Mouse (Mus musculus) embryonic fibroblast, embryonic 13.5 days (primary cell): ENCODE data around the gene Olfr733. TPM values are rescaled to one million over a fixed set of nuclear protein-coding genes. Genes with fewer than 3 reads are reported as not detected.

Source experiments
- H3K27ac ChIP-seq: 2 replicates; pipeline ENCODE4 v1.5.1; 2012; ENCODE audit warnings: low read length, control low read depth, inconsistent platforms; ENCODE audit not compliant: insufficient read depth
- H3K4me1 ChIP-seq: 2 replicates; pipeline ENCODE4 v1.6.1; 2011; ENCODE audit warnings: low read length; ENCODE audit not compliant: control insufficient read depth, insufficient read depth
- H3K4me3 ChIP-seq: 2 replicates; pipeline ENCODE4 v1.5.1; 2011; ENCODE audit warnings: mild to moderate bottlenecking, control low read depth, low read length; ENCODE audit not compliant: insufficient read depth
- CTCF ChIP-seq: IDR thresholded peaks from 2 replicates; pipeline ENCODE4 v1.5.1; 2011; ENCODE audit warnings: mild to moderate bottlenecking, control low read depth, low read length, moderate library complexity, borderline replicate concordance; ENCODE audit not compliant: insufficient read depth
- POLR2A ChIP-seq: IDR thresholded peaks from 2 replicates; pipeline ENCODE4 v1.6.1; 2011; ENCODE audit warnings: low read depth, mild to moderate bottlenecking, control low read depth, low read length, moderate library complexity
- polyA plus RNA-seq: library from polyadenylated mRNA; stranded (reverse); fragments of >200 nt; gene quantifications from 2 replicates; pipeline ENCODE4 v1.2.4, GENCODE M21; 2011; ENCODE audit warnings: low read depth; ENCODE audit not compliant: missing spikeins, insufficient read length

Olfr733 gene
- not detected in 2 replicates for polyA plus RNA-seq

GRCm38 (mm10) chr14:50301422-50301821 lies at the start of gene Olfr733:
Olfr733 (minus strand) TSS chr14:50301522.
- TF ChIP-seq CTCF, result no peak
- Histone ChIP-seq H3K4me1 (no peaks in the 10 kb centered on the region), H3K27ac (no peak within 1 kb of the TSS), H3K4me3 (no peak within 1 kb of the TSS)

GRCm38 (mm10) chr14:50348796-50349195 lies 47.5 kb upstream of the Olfr733 start, which contains the start of gene Olfr735:
Olfr735 (minus strand) TSS chr14:50348872.
- Histone ChIP-seq H3K4me3 (no peak within 1 kb of the TSS), H3K27ac (no peak within 1 kb of the TSS), H3K4me1 (no peaks in the 10 kb centered on the region)
- TF ChIP-seq CTCF (no peak), POLR2A (no peak)

- Histone ChIP-seq H3K4me1 (no peaks in the 10 kb centered on the region), H3K27ac (no peak within 1 kb of the TSS), H3K4me3 (no peak within 1 kb of the TSS)
- TF ChIP-seq CTCF, result no peak
- no peak for TF ChIP-seq POLR2A
These were observed 25.3 kb upstream of the Olfr733 start, which contains the start of gene Olfr734 for GRCm38 (mm10) chr14:50326661-50327060. Olfr734 (minus strand) TSS chr14:50326761.

- Histone ChIP-seq H3K27ac (no peak within 1 kb of the TSS), H3K4me3 (no peak within 1 kb of the TSS), H3K4me1 (no peaks in the 10 kb centered on the region)
- TF ChIP-seq POLR2A (no peak), CTCF (no peak)
These were observed 17.2 kb downstream of the Olfr733 start, which contains the start of gene Olfr732 for GRCm38 (mm10) chr14:50284106-50284505. Olfr732 (minus strand) TSS chr14:50284206.

Other genes starting within 250 kb of the Olfr733 start
- gene Olfr726, start 210.6 kb downstream of the Olfr733 start, polyA plus RNA-seq, result not detected in 2 replicates
- not detected in 2 replicates for gene Olfr727, start 178.3 kb downstream of the Olfr733 start, polyA plus RNA-seq
- not detected in 2 replicates for gene Olfr728, start 158.8 kb downstream of the Olfr733 start, polyA plus RNA-seq
- gene Olfr729, start 148.6 kb downstream of the Olfr733 start, polyA plus RNA-seq, result 0.16 TPM in 1 of 2 replicates, not detected in the other
- not detected in 2 replicates for gene Olfr730, start 113.3 kb downstream of the Olfr733 start, polyA plus RNA-seq
- gene Olfr731, start 59.7 kb downstream of the Olfr733 start, polyA plus RNA-seq, result not detected in 2 replicates
- not detected in 2 replicates for gene Olfr732, start 17.3 kb downstream of the Olfr733 start, polyA plus RNA-seq
- gene Olfr734, start 25.2 kb upstream of the Olfr733 start, polyA plus RNA-seq, result not detected in 2 replicates
- gene Olfr735, start 47.4 kb upstream of the Olfr733 start, polyA plus RNA-seq, result not detected in 2 replicates
- not detected in 2 replicates for gene Tlr11, start 56.4 kb upstream of the Olfr733 start, polyA plus RNA-seq
- gene Olfr736, start 79.6 kb upstream of the Olfr733 start, polyA plus RNA-seq, result not detected in 2 replicates
- not detected in 2 replicates for gene Olfr738, start 106.0 kb upstream of the Olfr733 start, polyA plus RNA-seq
- not detected in 2 replicates for gene Olfr739, start 117.1 kb upstream of the Olfr733 start, polyA plus RNA-seq
- not detected in 2 replicates for gene Olfr740, start 144.0 kb upstream of the Olfr733 start, polyA plus RNA-seq
- gene Olfr741, start 171.2 kb upstream of the Olfr733 start, polyA plus RNA-seq, result not detected in 2 replicates
- gene Olfr742, start 202.1 kb upstream of the Olfr733 start, polyA plus RNA-seq, result not detected in 2 replicates
- not detected in 2 replicates for gene Olfr743, start 220.3 kb upstream of the Olfr733 start, polyA plus RNA-seq